Mouse (Mus musculus) CH12.LX (cell line): ENCODE measurements around the gene Nrm. TPM values are rescaled to one million over a fixed set of nuclear protein-coding genes. Genes with fewer than 3 reads are reported as not detected.

Source experiments
- DNase-seq: peaks from one replicate; pipeline ENCODE4 v3.0.0-alpha.2; 2013; ENCODE audit errors: extremely low read depth
- H3K27ac ChIP-seq: 2 replicates; pipeline ENCODE4 v1.5.1; 2012; ENCODE audit warnings: low read depth, mild to moderate bottlenecking, control low read depth, moderate library complexity; ENCODE audit not compliant: insufficient read depth
- H3K27me3 ChIP-seq: replicated peaks from 2 replicates; pipeline ENCODE3; 2012; ENCODE audit warnings: inconsistent platforms
- H3K36me3 ChIP-seq, 2 experiments: replicated peaks in 1 of 2; 2 replicates each; pipeline versions ENCODE3 to v1.6.1; 2012; ENCODE audit warnings: inconsistent platforms in 1 of 2, low read length in 1 of 2, mild to moderate bottlenecking in 1 of 2, mixed read lengths in 1 of 2, moderate library complexity in 1 of 2; ENCODE audit not compliant: control insufficient read depth in 1 of 2, insufficient read depth in 1 of 2
- H3K4me1 ChIP-seq, 2 experiments: 2 replicates each; pipeline ENCODE4 v1.6.1; 2012; ENCODE audit warnings: inconsistent platforms in 1 of 2, moderate library complexity in 1 of 2; ENCODE audit not compliant: insufficient read depth in 2 of 2, control insufficient read depth in 1 of 2
- H3K4me2 ChIP-seq: 2 replicates; pipeline ENCODE4 v1.6.1; 2012; ENCODE audit warnings: low read depth, mild to moderate bottlenecking, control low read depth; ENCODE audit not compliant: poor library complexity, insufficient read depth, severe bottlenecking
- H3K4me3 ChIP-seq, 3 experiments: fragments of 150-350 bp in 1 of 3; sonication (generic) in 1 of 3; replicated peaks in 1 of 3; 2 replicates each; pipeline versions ENCODE3 to v1.5.1; 2011 to 2012; ENCODE audit warnings: low read depth in 2 of 3, low read length in 2 of 3, mild to moderate bottlenecking in 2 of 3, moderate library complexity in 2 of 3, control low read depth in 1 of 3, improper control_type of control experiment in 1 of 3, inconsistent platforms in 1 of 3, mixed read lengths in 1 of 3; ENCODE audit not compliant: poor library complexity in 1 of 3
- H3K79me2 ChIP-seq: replicated peaks from 2 replicates; pipeline ENCODE4 v1.6.1; 2012; ENCODE audit warnings: mild to moderate bottlenecking, moderate library complexity; ENCODE audit not compliant: control insufficient read depth, poor library complexity, insufficient read depth, severe bottlenecking; ENCODE audit errors: extremely low read depth
- H3K9ac ChIP-seq: 2 replicates; pipeline ENCODE4 v1.6.1; 2012; ENCODE audit warnings: low read depth, mild to moderate bottlenecking, control low read depth, moderate library complexity; ENCODE audit not compliant: insufficient read depth
- H3K9me3 ChIP-seq: replicated peaks from 2 replicates; pipeline ENCODE3; 2012; ENCODE audit warnings: low read length, inconsistent platforms, mixed read lengths
- BHLHE40 ChIP-seq: IDR thresholded peaks from 2 replicates; pipeline ENCODE4 v1.6.1; 2011; ENCODE audit warnings: mild to moderate bottlenecking, low read depth, low read length, improper control_type of control experiment
- CHD1 ChIP-seq: IDR thresholded peaks from 2 replicates; pipeline ENCODE4 v1.6.1; 2012; ENCODE audit warnings: low read depth, low read length, improper control_type of control experiment, inconsistent platforms
- CHD2 ChIP-seq: IDR thresholded peaks from 2 replicates; pipeline ENCODE4 v1.6.1; 2011; ENCODE audit warnings: low read length, improper control_type of control experiment
- CTCF ChIP-seq, 2 experiments: IDR thresholded peaks in 1 of 2; conservative IDR thresholded peaks in 1 of 2; 2 replicates each; pipeline ENCODE4 v1.5.1; 2011 to 2012; ENCODE audit warnings: low read depth in 2 of 2, low read length in 2 of 2, improper control_type of control experiment in 1 of 2, inconsistent platforms in 1 of 2, mild to moderate bottlenecking in 1 of 2, moderate library complexity in 1 of 2
- E2F4 ChIP-seq: IDR thresholded peaks from 2 replicates; pipeline ENCODE4 v1.6.1; 2011; ENCODE audit warnings: low read depth, low read length, improper control_type of control experiment; ENCODE audit not compliant: insufficient replicate concordance
- ELF1 ChIP-seq: IDR thresholded peaks from 2 replicates; pipeline ENCODE4 v1.6.1; 2014; ENCODE audit warnings: low read depth, mild to moderate bottlenecking, inconsistent platforms, low read length, improper control_type of control experiment
- EP300 ChIP-seq: IDR thresholded peaks from 2 replicates; pipeline ENCODE4 v1.6.1; 2011; ENCODE audit warnings: low read length, improper control_type of control experiment
- ETS1 ChIP-seq: conservative IDR thresholded peaks from 2 replicates; pipeline ENCODE4 v1.6.1; 2012; ENCODE audit warnings: low read depth, mild to moderate bottlenecking, inconsistent platforms, low read length, improper control_type of control experiment, moderate library complexity
- GABPA ChIP-seq: IDR thresholded peaks from 2 replicates; pipeline ENCODE4 v1.6.1; 2012; ENCODE audit warnings: low read depth, low read length, improper control_type of control experiment, inconsistent platforms; ENCODE audit not compliant: insufficient replicate concordance
- HCFC1 ChIP-seq: IDR thresholded peaks from 2 replicates; pipeline ENCODE4 v1.6.1; 2012; ENCODE audit warnings: low read depth, mild to moderate bottlenecking, inconsistent platforms, low read length, improper control_type of control experiment
- JUND ChIP-seq: conservative IDR thresholded peaks from 2 replicates; pipeline ENCODE4 v1.6.1; 2011; ENCODE audit warnings: low read depth, low read length, improper control_type of control experiment
- KAT2A ChIP-seq: IDR thresholded peaks from 2 replicates; pipeline ENCODE4 v1.6.1; 2012; ENCODE audit warnings: low read length, improper control_type of control experiment, inconsistent platforms; ENCODE audit not compliant: insufficient replicate concordance
- MAFK ChIP-seq: IDR thresholded peaks from 2 replicates; pipeline ENCODE4 v1.6.1; 2011; ENCODE audit warnings: low read length, improper control_type of control experiment; ENCODE audit not compliant: insufficient replicate concordance
- MAZ ChIP-seq: IDR thresholded peaks from 2 replicates; pipeline ENCODE4 v1.6.1; 2012; ENCODE audit warnings: low read depth, mild to moderate bottlenecking, inconsistent platforms, low read length, improper control_type of control experiment, moderate library complexity
- MEF2A ChIP-seq: IDR thresholded peaks from 2 replicates; pipeline ENCODE4 v1.6.1; 2014; ENCODE audit warnings: low read depth, mild to moderate bottlenecking, inconsistent platforms, low read length, improper control_type of control experiment, borderline replicate concordance
- MXI1 ChIP-seq: IDR thresholded peaks from 2 replicates; pipeline ENCODE4 v1.6.1; 2011; ENCODE audit warnings: mild to moderate bottlenecking, low read depth, low read length, improper control_type of control experiment
- MYC ChIP-seq: IDR thresholded peaks from 2 replicates; pipeline ENCODE4 v1.6.1; 2011; ENCODE audit warnings: low read depth, mild to moderate bottlenecking, improper control_type of control experiment, low read length
- NELFE ChIP-seq: IDR thresholded peaks from 2 replicates; pipeline ENCODE4 v1.6.1; 2011; ENCODE audit warnings: low read depth, low read length, improper control_type of control experiment
- NRF1 ChIP-seq: IDR thresholded peaks from 2 replicates; pipeline ENCODE4 v1.6.1; 2014; ENCODE audit warnings: low read depth, mild to moderate bottlenecking, inconsistent platforms, low read length, improper control_type of control experiment, moderate library complexity
- PAX5 ChIP-seq: IDR thresholded peaks from 2 replicates; pipeline ENCODE4 v1.6.1; 2012; ENCODE audit warnings: low read length, inconsistent platforms, mixed read lengths
- POLR2A ChIP-seq: IDR thresholded peaks from 2 replicates; pipeline ENCODE4 v1.6.1; 2011; ENCODE audit warnings: low read depth, mild to moderate bottlenecking, improper control_type of control experiment, low read length
- POLR2AphosphoS2 ChIP-seq: IDR thresholded peaks from 2 replicates; pipeline ENCODE4 v1.6.1; 2011; ENCODE audit warnings: low read depth, low read length, improper control_type of control experiment
- RCOR1 ChIP-seq: conservative IDR thresholded peaks from 2 replicates; pipeline ENCODE4 v1.6.1; 2012; ENCODE audit warnings: low read depth, mild to moderate bottlenecking, inconsistent platforms, low read length, improper control_type of control experiment
- TBP ChIP-seq: conservative IDR thresholded peaks from 2 replicates; pipeline ENCODE4 v1.6.1; 2011; ENCODE audit warnings: low read depth, low read length, improper control_type of control experiment
- TCF12 ChIP-seq: IDR thresholded peaks from 2 replicates; pipeline ENCODE4 v1.6.1; 2014; ENCODE audit warnings: low read depth, mild to moderate bottlenecking, inconsistent platforms, low read length, improper control_type of control experiment
- UBTF ChIP-seq: IDR thresholded peaks from 2 replicates; pipeline ENCODE4 v1.6.1; 2012; ENCODE audit warnings: low read depth, mild to moderate bottlenecking, inconsistent platforms, low read length, improper control_type of control experiment, moderate library complexity
- USF1 ChIP-seq: IDR thresholded peaks from 2 replicates; pipeline ENCODE4 v1.6.1; 2014; ENCODE audit warnings: low read depth, mild to moderate bottlenecking, inconsistent platforms, low read length, improper control_type of control experiment
- USF2 ChIP-seq: conservative IDR thresholded peaks from 2 replicates; pipeline ENCODE4 v1.6.1; 2011; ENCODE audit warnings: low read depth, low read length, improper control_type of control experiment
- ZNF384 ChIP-seq: IDR thresholded peaks from 2 replicates; pipeline ENCODE4 v1.6.1; 2012; ENCODE audit warnings: low read depth, low read length, improper control_type of control experiment, inconsistent platforms
- dilution Hi-C: fragments of 300-500 bp; cut with MboI; formaldehyde crosslinking; loops from 2 replicates; pipeline ENCODE4 v1.14.3; 2020; ENCODE audit warnings: low sequenced_read_pairs; ENCODE audit not compliant: extremely low pct_unique_long_range_greater_than_20kb, extremely low pct_ligation_motif_present
- in situ Hi-C: fragments of 300-500 bp; cut with MboI; formaldehyde crosslinking; loops from 3 replicates; pipeline ENCODE4 v1.14.3; 2019; ENCODE audit warnings: low sequenced_read_pairs, low pct_ligation_motif_present, low pct_unique_long_range_greater_than_20kb, mixed read lengths
- polyA plus RNA-seq: library from polyadenylated mRNA; unstranded; fragments of >175 nt; gene quantifications from 2 replicates; pipeline ENCODE4 v1.2.1, GENCODE M21; 2012; ENCODE audit warnings: low read depth; ENCODE audit not compliant: insufficient read length
- total RNA-seq, 2 experiments: library from RNA; depleted of rRNA; stranded (reverse); fragments of 300-350 nt in 1 of 2; fragments of >200 nt in 1 of 2; gene quantifications; 2 replicates each; pipeline ENCODE4 v1.2.3; 2012 to 2014

The Nrm gene
- total and polyA plus RNA-seq, 3 experiments: 12.1 to 16.7 (median 15.4) TPM

GRCm38 (mm10) chr17:35874721-35875120 lies 13.6 kb downstream of the Nrm start:
- Histone ChIP-seq H3K9me3 (peaks cover 4% of the 10 kb centered on the region), H3K4me1 (peaks cover 0 to 27% of the 10 kb centered on the region in 2 experiments; a peak in 2 of 4 replicates), H3K27me3 (no peaks in the 10 kb centered on the region), H3K9ac (no peak overlapping the region), H3K36me3 (peaks cover 19 to 49% of the 10 kb centered on the region in 2 experiments), H3K27ac (no peak overlapping the region), H3K4me2 (no peak overlapping the region), H3K79me2 (peaks cover 28% of the 10 kb centered on the region), H3K4me3 (no peak overlapping the region)
- in situ Hi-C loops (loop anchor here (5.0 kb wide), 1 partner anchor 37 kb away; the partner anchor contains the start of gene Tubb5), dilution Hi-C loops (no loop called here)
- TF ChIP-seq NRF1 (no peak), HCFC1 (no peak), USF1 (no peak), POLR2A (no peak), PAX5 (no peak), MAFK (no peak), TCF12 (no peak), CHD2 (no peak)
- DNase-seq: no peak

- in situ Hi-C loops: no loop called here
- Histone ChIP-seq H3K4me2 (peak within 1 kb of the TSS; percentile 83), H3K27me3 (no peaks in the 10 kb centered on the region), H3K9ac (peak within 1 kb of the TSS; percentile 94), H3K27ac (peak within 1 kb of the TSS; percentile 61), H3K36me3 (peaks cover 42 to 59% of the 10 kb centered on the region in 2 experiments), H3K4me1 (peaks cover 5 to 16% of the 10 kb centered on the region in 2 experiments), H3K79me2 (peaks cover 20% of the 10 kb centered on the region), H3K4me3 (peak within 1 kb of the TSS; percentile 86 to 100 (median 98)), H3K9me3 (no peaks in the 10 kb centered on the region)
- peak; percentile 97 for DNase-seq
- dilution Hi-C loops: no loop called here
- no peak; the same call in 1 of the 2 replicates for TF ChIP-seq MAZ
- TF ChIP-seq KAT2A: peak; percentile 89; the same call in 1 of the 2 replicates
- TF ChIP-seq JUND: no peak; the same call in 1 of the 2 replicates
- 0 out of 2 replicates have a peak, but pooled peaks have one; percentile 38 for TF ChIP-seq POLR2AphosphoS2
- peak; percentile 76 for TF ChIP-seq TCF12
- peak; percentile 61; the same call in 1 of the 2 replicates for TF ChIP-seq BHLHE40
- no peak for TF ChIP-seq USF1
- TF ChIP-seq USF2: no peak
- TF ChIP-seq CHD2: peak; percentile 69; the same call in 1 of the 2 replicates
- peak; percentile 85 for TF ChIP-seq MXI1
- peak; percentile 59; the same call in 1 of the 2 replicates for TF ChIP-seq RCOR1
- TF ChIP-seq MEF2A: peak; percentile 88
- TF ChIP-seq ETS1: peak; percentile 66
- TF ChIP-seq E2F4: no peak
- peak; percentile 23; the same call in 1 of the 2 replicates for TF ChIP-seq CHD1
- TF ChIP-seq NRF1: peak; percentile 69
- peak; percentile 99 for TF ChIP-seq ELF1
- TF ChIP-seq CTCF (conservative IDR thresholded peaks at IDR 0.05 in 1 of 2, IDR thresholded peaks at IDR 0.05 in 1 of 2; ENCODE audit: low read depth in 2 of 2, low read length in 2 of 2): peak; percentile 32 to 87; a peak in 3 of 4 replicates
- no peak for TF ChIP-seq UBTF
- no peak for TF ChIP-seq MAFK
- no peak; the same call in 1 of the 2 replicates for TF ChIP-seq EP300
- TF ChIP-seq GABPA: no peak; the same call in 1 of the 2 replicates
- TF ChIP-seq PAX5: no peak
- 0 out of 2 replicates have a peak, but pooled peaks have one; percentile 24 for TF ChIP-seq TBP
- no peak; the same call in 1 of the 2 replicates for TF ChIP-seq ZNF384
- TF ChIP-seq NELFE: peak; percentile 82
- peak; percentile 74 for TF ChIP-seq MYC
These were observed 18.3 kb downstream of the Nrm start, which contains the start of gene Dhx16 for GRCm38 (mm10) chr17:35879245-35880057. Gene Dhx16 (plus strand): TSS chr17:35879819.
